Mouse (Mus musculus): ENCODE measurements around the gene Msmp. TPM values are rescaled to one million over a fixed set of nuclear protein-coding genes. Genes with fewer than 3 reads are reported as not detected.

Gene Msmp
- total and polyA plus RNA-seq, 3 experiments: not detected

GRCm38 (mm10) chr4:43630671-43631045, 46.4 kb upstream of the Msmp start:
- Histone ChIP-seq H3K4me3 (ENCODE audit: low read depth, low read length) (peak overlapping the region; percentile 72; the same call in 1 of the 2 replicates), H3K27me3 (ENCODE audit: insufficient read depth, low read length) (peaks cover 44% of the 10 kb centered on the region), H3K36me3 (replicated peaks) (no peaks in the 10 kb centered on the region), H3K4me1 (ENCODE audit: insufficient read depth, low read depth, low read length) (peaks cover 26% of the 10 kb centered on the region), H3K9me3 (replicated peaks) (peaks cover 8% of the 10 kb centered on the region)
- DNase-seq (ENCODE audit: low spot score) (no peak), ATAC-seq (ENCODE audit: extremely low read depth, insufficient number of reproducible peaks, low FRiP score, poor library complexity, severe bottlenecking) (no peak)
- TF ChIP-seq POLR2AphosphoS5 (IDR thresholded peaks at IDR 0.05; ENCODE audit: insufficient replicate concordance, low read depth, low read length) (no peak), CTCF (IDR thresholded peaks at IDR 0.05; ENCODE audit: low read depth, low read length) (no peak), GATA1 (IDR thresholded peaks at IDR 0.05; ENCODE audit: borderline replicate concordance, low read length) (no peak), TAL1 (conservative IDR thresholded peaks at IDR 0.05; ENCODE audit: low read depth, low read length) (no peak), GATA2 (IDR thresholded peaks at IDR 0.05; ENCODE audit: borderline replicate concordance, low read depth, low read length) (no peak)

GRCm38 (mm10) chr4:43630030-43630581, 45.8 kb upstream of the Msmp start:
- Histone ChIP-seq H3K27me3 (ENCODE audit: insufficient read depth, low read length) (peaks cover 38% of the 10 kb centered on the region), H3K4me3 (ENCODE audit: low read depth, low read length) (no peak overlapping the region), H3K36me3 (replicated peaks) (no peaks in the 10 kb centered on the region), H3K4me1 (ENCODE audit: insufficient read depth, low read depth, low read length) (peaks cover 26% of the 10 kb centered on the region), H3K9me3 (replicated peaks) (peaks cover 13% of the 10 kb centered on the region)
- ATAC-seq (ENCODE audit: extremely low read depth, insufficient number of reproducible peaks, low FRiP score, poor library complexity, severe bottlenecking): peak; percentile 34; the same call in 1 of the 2 replicates
- peak; percentile 75 for DNase-seq (ENCODE audit: low spot score)
- TF ChIP-seq TAL1 (conservative IDR thresholded peaks at IDR 0.05; ENCODE audit: low read depth, low read length) (no peak), GATA2 (IDR thresholded peaks at IDR 0.05; ENCODE audit: borderline replicate concordance, low read depth, low read length) (no peak), CTCF (IDR thresholded peaks at IDR 0.05; ENCODE audit: low read depth, low read length) (peak; percentile 39; the same call in 1 of the 2 replicates)

DNA sequence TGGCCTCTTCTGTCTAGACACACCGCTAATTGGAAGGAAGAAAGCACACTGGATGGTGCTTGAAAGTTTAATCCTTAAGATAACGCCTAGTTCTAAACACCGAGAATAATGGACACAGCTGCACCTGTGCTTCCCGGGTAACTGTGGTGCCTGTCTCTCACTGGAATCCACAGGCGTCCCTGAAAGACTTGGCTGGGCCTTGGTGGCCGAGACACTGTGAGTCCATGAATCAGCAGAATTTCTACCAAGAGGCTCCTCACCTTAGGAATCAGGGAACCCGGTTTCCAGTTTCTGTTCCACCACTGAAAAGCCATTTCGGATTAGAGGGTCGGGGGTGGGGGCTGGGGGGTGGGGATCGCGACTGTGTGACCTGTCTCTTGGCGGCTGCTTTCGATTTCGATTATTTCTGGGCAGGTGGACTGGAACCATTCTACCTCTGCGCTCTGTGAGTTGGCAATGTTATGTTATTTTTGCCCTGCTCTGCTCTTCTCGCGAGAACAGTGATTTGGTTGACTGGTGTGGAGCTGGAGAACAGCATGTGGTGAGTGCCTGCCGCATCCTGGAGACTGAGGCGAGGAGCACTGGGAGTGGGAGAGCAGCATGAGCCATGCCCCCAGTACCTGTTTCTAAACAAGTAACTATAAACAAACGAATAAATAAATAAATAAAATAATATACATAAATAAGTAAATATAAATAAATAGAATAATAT, 45.0 kb upstream of the Msmp start:
- Histone ChIP-seq H3K27me3 (ENCODE audit: insufficient read depth, low read length) (peaks cover 33% of the 10 kb centered on the region), H3K9me3 (replicated peaks) (peaks cover 15% of the 10 kb centered on the region), H3K4me1 (ENCODE audit: insufficient read depth, low read depth, low read length) (peaks cover 26% of the 10 kb centered on the region), H3K36me3 (replicated peaks) (no peaks in the 10 kb centered on the region), H3K4me3 (ENCODE audit: low read depth, low read length) (no peak overlapping the region)
- no peak for ATAC-seq (ENCODE audit: extremely low read depth, insufficient number of reproducible peaks, low FRiP score, poor library complexity, severe bottlenecking)
- TF ChIP-seq POLR2AphosphoS5 (IDR thresholded peaks at IDR 0.05; ENCODE audit: insufficient replicate concordance, low read depth, low read length) (no peak), GATA1 (IDR thresholded peaks at IDR 0.05; ENCODE audit: borderline replicate concordance, low read length) (no peak), CTCF (IDR thresholded peaks at IDR 0.05; ENCODE audit: low read depth, low read length) (no peak), TAL1 (conservative IDR thresholded peaks at IDR 0.05; ENCODE audit: low read depth, low read length) (no peak), GATA2 (IDR thresholded peaks at IDR 0.05; ENCODE audit: borderline replicate concordance, low read depth, low read length) (no peak)
- DNase-seq (ENCODE audit: low spot score): no peak

- no peak for TF ChIP-seq POLR2AphosphoS5 (IDR thresholded peaks at IDR 0.05; ENCODE audit: insufficient replicate concordance, low read depth, low read length)
- no peak for TF ChIP-seq CTCF (IDR thresholded peaks at IDR 0.05; ENCODE audit: low read depth, low read length)
- H3K27me3 ChIP-seq (ENCODE audit: insufficient read depth, low read length): no peaks in the 10 kb centered on the region
- H3K4me1 ChIP-seq (ENCODE audit: insufficient read depth, low read depth, low read length): no peaks in the 10 kb centered on the region
- H3K4me3 ChIP-seq (ENCODE audit: low read depth, low read length): no peak overlapping the region
- H3K9me3 ChIP-seq (replicated peaks): peaks cover 11% of the 10 kb centered on the region
- ATAC-seq (ENCODE audit: extremely low read depth, insufficient number of reproducible peaks, low FRiP score, poor library complexity, severe bottlenecking) (no peak), DNase-seq (ENCODE audit: low spot score) (no peak)
- no peaks in the 10 kb centered on the region for H3K36me3 ChIP-seq (replicated peaks)
Measured at GRCm38 (mm10) chr4:43620146-43620778, 36.0 kb upstream of the Msmp start.

- DNase-seq (ENCODE audit: low spot score): no peak
- peak overlapping the region; percentile 59; the same call in 1 of the 2 replicates for H3K4me3 ChIP-seq (ENCODE audit: low read depth, low read length)
Measured at GRCm38 (mm10) chr4:43613060-43613730, 28.9 kb upstream of the Msmp start.

DNA sequence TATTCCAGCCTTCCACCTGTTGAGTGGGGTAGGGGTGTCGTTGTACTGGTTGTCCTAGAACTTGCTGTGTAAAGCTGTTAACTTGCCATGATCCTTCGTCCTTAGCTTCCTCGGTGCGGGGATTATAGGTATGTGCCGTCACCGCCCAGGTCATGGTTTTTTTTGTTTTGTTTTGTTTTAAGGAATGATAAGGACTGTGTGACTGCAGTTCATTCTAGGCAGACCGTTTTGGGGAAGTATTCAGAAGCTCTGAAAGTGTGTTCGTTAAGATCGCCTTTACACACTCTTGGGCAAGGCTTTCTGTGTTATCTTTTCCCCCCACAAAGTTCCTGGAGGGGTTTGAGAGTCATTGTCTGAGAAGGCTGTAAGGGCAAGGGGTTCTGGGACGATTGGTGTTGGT, 28.2 kb upstream of the Msmp start:
- Histone ChIP-seq H3K27me3 (ENCODE audit: insufficient read depth, low read length) (no peaks in the 10 kb centered on the region), H3K4me3 (ENCODE audit: low read depth, low read length) (peak overlapping the region; percentile 59; the same call in 1 of the 2 replicates), H3K36me3 (replicated peaks) (no peaks in the 10 kb centered on the region), H3K9me3 (replicated peaks) (no peaks in the 10 kb centered on the region), H3K4me1 (ENCODE audit: insufficient read depth, low read depth, low read length) (peaks cover 33% of the 10 kb centered on the region)
- ATAC-seq (ENCODE audit: extremely low read depth, insufficient number of reproducible peaks, low FRiP score, poor library complexity, severe bottlenecking): peak; percentile 63
- TF ChIP-seq GATA1 (IDR thresholded peaks at IDR 0.05; ENCODE audit: borderline replicate concordance, low read length) (no peak), TAL1 (conservative IDR thresholded peaks at IDR 0.05; ENCODE audit: low read depth, low read length) (peak; percentile 25; the same call in 1 of the 2 replicates)
- DNase-seq (ENCODE audit: low spot score): no peak

More at GRCm38 (mm10) chr4:43613060-43613730, 28.9 kb upstream of the Msmp start:
- peak; percentile 76 for ATAC-seq (ENCODE audit: extremely low read depth, insufficient number of reproducible peaks, low FRiP score, poor library complexity, severe bottlenecking)
- Histone ChIP-seq H3K27me3 (ENCODE audit: insufficient read depth, low read length) (no peaks in the 10 kb centered on the region), H3K36me3 (replicated peaks) (no peaks in the 10 kb centered on the region), H3K9me3 (replicated peaks) (no peaks in the 10 kb centered on the region), H3K4me1 (ENCODE audit: insufficient read depth, low read depth, low read length) (peaks cover 30% of the 10 kb centered on the region)
- no peak for TF ChIP-seq TAL1 (conservative IDR thresholded peaks at IDR 0.05; ENCODE audit: low read depth, low read length)
- TF ChIP-seq GATA2 (IDR thresholded peaks at IDR 0.05; ENCODE audit: borderline replicate concordance, low read depth, low read length): no peak
- no peak for TF ChIP-seq POLR2AphosphoS5 (IDR thresholded peaks at IDR 0.05; ENCODE audit: insufficient replicate concordance, low read depth, low read length)
- TF ChIP-seq CTCF (IDR thresholded peaks at IDR 0.05; ENCODE audit: low read depth, low read length): no peak
- TF ChIP-seq GATA1 (IDR thresholded peaks at IDR 0.05; ENCODE audit: borderline replicate concordance, low read length): no peak

Measured in G1E (cell line).